Mouse (Mus musculus) midbrain, embryonic 11.5 days (tissue): Measurements from ENCODE around the gene Stt3b. TPM values are rescaled to one million over a fixed set of nuclear protein-coding genes. Genes with fewer than 3 reads are reported as not detected.

Source experiments
- ATAC-seq: fragments of 200-750 bp; cut with Nextera tagmentation; 2 replicates; pipeline ENCODE4 v1.8.0; 2017; ENCODE audit warnings: moderate TSS enrichment, moderate library complexity; ENCODE audit not compliant: low FRiP score
- DNase-seq: peaks from one replicate; pipeline ENCODE4 v3.0.0; 2015; ENCODE audit warnings: low spot score; ENCODE audit errors: missing footprints
- H3K27ac ChIP-seq: fragments of 300-500 bp; sonication (generic); 2 replicates; pipeline ENCODE4 v1.5.1; 2014; ENCODE audit warnings: low read depth, low read length
- H3K27me3 ChIP-seq: fragments of 300-500 bp; sonication (generic); 2 replicates; pipeline ENCODE4 v1.6.1; 2014; ENCODE audit warnings: mild to moderate bottlenecking, low read length, moderate library complexity, mixed read lengths; ENCODE audit not compliant: control insufficient read depth, insufficient read depth
- H3K36me3 ChIP-seq: fragments of 300-500 bp; sonication (generic); 2 replicates; pipeline ENCODE4 v1.6.1; 2014; ENCODE audit warnings: mild to moderate bottlenecking, low read length, moderate library complexity, mixed read lengths; ENCODE audit not compliant: control insufficient read depth, insufficient read depth
- H3K4me1 ChIP-seq: fragments of 300-500 bp; sonication (generic); 2 replicates; pipeline ENCODE4 v1.6.1; 2014; ENCODE audit warnings: low read length; ENCODE audit not compliant: control insufficient read depth, insufficient read depth
- H3K4me2 ChIP-seq: fragments of 300-500 bp; sonication (generic); 2 replicates; pipeline ENCODE4 v1.6.1; 2014; ENCODE audit warnings: mild to moderate bottlenecking, moderate library complexity
- H3K4me3 ChIP-seq: fragments of 300-500 bp; sonication (generic); 2 replicates; pipeline ENCODE4 v1.5.1; 2014; ENCODE audit warnings: low read depth, low read length
- H3K9ac ChIP-seq: fragments of 300-500 bp; sonication (generic); 2 replicates; pipeline ENCODE4 v1.6.1; 2014; ENCODE audit warnings: low read length
- H3K9me3 ChIP-seq: fragments of 300-500 bp; sonication (generic); 2 replicates; pipeline ENCODE4 v1.6.1; 2016; ENCODE audit warnings: low read length; ENCODE audit not compliant: control insufficient read depth
- WGBS: fragments of 180-500 bp; shearing (Covaris S2); extraction: QIAGEN DNeasy Blood & Tissue Kit; methylation state at CpG from one replicate; pipeline ENCODE4 v1.1.7; 2014; 5-methylcytosine and 5-hydroxymethylcytosine counted together
- polyA plus RNA-seq: library from polyadenylated mRNA; unstranded; fragments of >200 nt; fragmentation: Nextera tagmentation; extraction: Ambion mirVana; gene quantifications from 2 replicates; pipeline ENCODE4 v1.2.1, GENCODE M21; 2014

Stt3b gene
- polyA plus RNA-seq, 1 experiment from 2014 or later = 107 TPM

- Histone ChIP-seq H3K27me3 (no peaks in the 10 kb centered on the region), H3K36me3 (0 out of 2 replicates have a peak, but pooled peaks cover 5% of the 10 kb centered on the region)
- no peak for ATAC-seq
Measured at GRCm38 (mm10) chr9:115261456-115261855, 48.8 kb downstream of the Stt3b start.

GRCm38 (mm10) chr9:115260464-115260863 is 49.8 kb downstream of the Stt3b start:
- no peak overlapping the region for H3K4me2 ChIP-seq
- whole genome bisulfite sequencing = 89% methylated on average over 7 of the region's 7 CpGs
- DNase-seq = no peak
- no peak overlapping the region for H3K27ac ChIP-seq
- H3K4me1 ChIP-seq = no peaks in the 10 kb centered on the region
- H3K4me3 ChIP-seq = no peak overlapping the region
- no peaks in the 10 kb centered on the region for H3K9me3 ChIP-seq
- no peak overlapping the region for H3K9ac ChIP-seq
- 0 out of 2 replicates have a peak, but pooled peaks cover under 1% of the 10 kb centered on the region for H3K36me3 ChIP-seq
- H3K27me3 ChIP-seq = no peaks in the 10 kb centered on the region
- no peak for ATAC-seq

More at GRCm38 (mm10) chr9:115261456-115261855, 48.8 kb downstream of the Stt3b start:
- no peak overlapping the region for H3K9ac ChIP-seq
- H3K27ac ChIP-seq = no peak overlapping the region
- no peaks in the 10 kb centered on the region for H3K4me1 ChIP-seq
- no peak for DNase-seq
- no peak overlapping the region for H3K4me3 ChIP-seq
- no peaks in the 10 kb centered on the region for H3K9me3 ChIP-seq
- 88% methylated on average over 8 of the region's 8 CpGs for WGBS
- no peak overlapping the region for H3K4me2 ChIP-seq

DNA sequence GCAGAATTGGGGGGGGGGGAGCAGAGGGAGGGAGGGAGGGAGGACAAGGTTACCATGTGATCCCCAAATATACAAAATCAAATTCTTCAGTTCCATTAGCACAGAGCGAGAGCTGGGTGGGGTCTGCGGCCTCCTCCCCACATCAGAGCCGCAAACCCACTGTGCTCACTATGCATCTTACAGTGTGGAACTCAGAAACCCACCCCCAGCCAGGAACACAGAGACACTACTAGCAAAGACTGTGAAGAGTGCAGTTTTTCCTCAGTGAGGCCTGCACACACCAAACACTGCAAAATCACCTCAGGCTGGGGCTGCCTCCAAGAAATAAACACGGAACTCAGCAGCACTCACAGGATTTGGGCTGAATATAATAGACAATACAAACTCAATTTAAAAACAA is 50.4 kb downstream of the Stt3b start:
- Histone ChIP-seq H3K4me3 (no peak overlapping the region), H3K4me2 (no peak overlapping the region), H3K4me1 (no peaks in the 10 kb centered on the region), H3K9me3 (no peaks in the 10 kb centered on the region), H3K9ac (no peak overlapping the region), H3K27ac (no peak overlapping the region), H3K36me3 (no peaks in the 10 kb centered on the region; the same call in 1 of the 2 replicates), H3K27me3 (no peaks in the 10 kb centered on the region)
- WGBS = 89% methylated on average over 4 of the region's 4 CpGs
- DNase-seq (no peak), ATAC-seq (no peak)

GRCm38 (mm10) chr9:115257733-115258286 is 52.4 kb downstream of the Stt3b start:
- Histone ChIP-seq H3K27ac (no peak overlapping the region), H3K36me3 (peaks cover 3% of the 10 kb centered on the region; the same call in 1 of the 2 replicates), H3K4me3 (no peak overlapping the region), H3K9ac (no peak overlapping the region), H3K4me1 (no peaks in the 10 kb centered on the region), H3K9me3 (no peaks in the 10 kb centered on the region), H3K4me2 (no peak overlapping the region), H3K27me3 (no peaks in the 10 kb centered on the region)
- no peak for ATAC-seq
- no peak for DNase-seq
- 90% methylated on average over 6 of the region's 6 CpGs for WGBS

GRCm38 (mm10) chr9:115249145-115249544 is 61.1 kb downstream of the Stt3b start:
- H3K4me3 ChIP-seq = no peak overlapping the region
- DNase-seq (no peak), ATAC-seq (no peak)
- H3K27ac ChIP-seq = no peak overlapping the region
- no peak overlapping the region for H3K4me2 ChIP-seq
- H3K9me3 ChIP-seq = no peaks in the 10 kb centered on the region
- H3K4me1 ChIP-seq = no peaks in the 10 kb centered on the region
- no peak overlapping the region for H3K9ac ChIP-seq
- peaks cover 22% of the 10 kb centered on the region for H3K36me3 ChIP-seq
- H3K27me3 ChIP-seq = no peaks in the 10 kb centered on the region
- 80% methylated on average over 5 of the region's 5 CpGs for WGBS

DNA sequence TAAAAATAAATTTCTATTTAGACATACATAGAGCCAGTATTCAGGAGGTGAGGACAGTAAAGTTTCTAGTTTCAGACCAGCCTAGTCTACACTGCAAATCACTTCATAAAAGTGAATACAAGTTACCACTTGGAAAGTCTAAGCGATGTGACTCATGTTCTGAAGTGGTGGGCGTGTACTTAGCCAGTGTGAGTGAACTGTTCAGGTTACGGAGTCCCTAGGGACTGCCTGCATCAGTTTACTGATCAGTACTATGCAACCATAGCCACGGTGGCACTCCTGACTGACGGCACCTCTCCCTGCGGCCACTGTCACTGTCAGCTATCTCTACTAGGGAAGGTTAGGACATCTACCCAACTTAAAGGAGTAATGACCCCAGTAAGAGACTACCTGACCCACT is 65.1 kb downstream of the Stt3b start:
- Histone ChIP-seq H3K9ac (no peak overlapping the region), H3K4me2 (no peak overlapping the region), H3K27ac (no peak overlapping the region), H3K9me3 (no peaks in the 10 kb centered on the region), H3K36me3 (peaks cover 28% of the 10 kb centered on the region), H3K4me3 (no peak overlapping the region), H3K27me3 (no peaks in the 10 kb centered on the region), H3K4me1 (no peaks in the 10 kb centered on the region)
- WGBS = 96% methylated on average over 6 of the region's 6 CpGs
- DNase-seq = no peak
- ATAC-seq = no peak

DNA sequence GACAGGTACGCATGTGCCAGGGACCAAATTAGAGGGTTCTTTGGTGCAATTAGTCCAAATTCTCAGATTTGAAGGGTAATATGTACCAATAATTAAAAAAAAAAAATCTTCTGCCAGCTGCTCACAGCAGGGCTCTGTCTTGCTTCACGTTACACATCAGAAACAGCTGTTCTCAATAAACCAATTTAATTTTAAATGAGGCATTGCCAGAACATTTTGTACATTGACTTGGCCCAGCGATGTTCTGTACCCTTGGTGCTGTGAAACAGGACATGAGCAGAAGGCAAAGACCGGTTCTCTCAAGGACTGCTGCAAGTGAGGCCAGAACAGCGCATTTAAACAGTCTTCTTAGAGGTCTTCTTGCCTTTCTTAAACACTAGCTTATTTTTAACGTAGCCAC is 66.6 kb downstream of the Stt3b start:
- H3K9me3 ChIP-seq = no peaks in the 10 kb centered on the region
- H3K27me3 ChIP-seq = no peaks in the 10 kb centered on the region
- no peak overlapping the region for H3K27ac ChIP-seq
- H3K36me3 ChIP-seq = peaks cover 20% of the 10 kb centered on the region
- 93% methylated on average over 6 of the region's 6 CpGs for WGBS
- no peaks in the 10 kb centered on the region for H3K4me1 ChIP-seq
- H3K4me3 ChIP-seq = no peak overlapping the region
- DNase-seq (no peak), ATAC-seq (no peak)
- H3K4me2 ChIP-seq = no peak overlapping the region
- no peak overlapping the region for H3K9ac ChIP-seq

DNA sequence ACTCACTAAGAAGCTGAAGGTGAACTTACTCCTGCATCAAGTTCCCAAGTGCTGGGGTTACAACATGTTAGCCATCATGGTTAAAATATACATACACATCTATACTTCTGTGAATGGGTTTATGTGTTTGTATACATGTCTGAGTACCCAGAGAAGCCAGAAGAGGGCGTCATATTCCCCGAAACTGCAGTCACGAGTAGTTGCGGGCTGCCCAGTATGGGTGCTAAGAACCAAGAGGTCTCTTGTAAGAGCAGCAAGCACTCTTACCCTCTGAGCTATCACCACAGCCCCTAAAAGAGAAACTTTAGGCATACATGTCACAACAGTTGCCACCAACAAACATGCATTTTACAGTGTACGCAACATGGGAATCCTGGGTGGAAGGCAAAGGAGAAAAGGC is 70.4 kb downstream of the Stt3b start:
- WGBS = 96% methylated on average over 5 of the region's 5 CpGs
- Histone ChIP-seq H3K9ac (no peak overlapping the region), H3K27me3 (no peaks in the 10 kb centered on the region), H3K4me3 (no peak overlapping the region), H3K27ac (no peak overlapping the region), H3K4me2 (no peak overlapping the region), H3K9me3 (no peaks in the 10 kb centered on the region), H3K4me1 (no peaks in the 10 kb centered on the region), H3K36me3 (peaks cover 18% of the 10 kb centered on the region)
- DNase-seq = peak; percentile 65
- ATAC-seq = no peak

GRCm38 (mm10) chr9:115237943-115238342 is 72.3 kb downstream of the Stt3b start:
- ATAC-seq = no peak
- H3K27ac ChIP-seq = no peak overlapping the region
- H3K4me3 ChIP-seq = no peak overlapping the region
- H3K4me1 ChIP-seq = no peaks in the 10 kb centered on the region
- H3K9ac ChIP-seq = no peak overlapping the region
- H3K36me3 ChIP-seq = peaks cover 14% of the 10 kb centered on the region
- peak; percentile 19 for DNase-seq
- H3K27me3 ChIP-seq = no peaks in the 10 kb centered on the region
- H3K4me2 ChIP-seq = no peak overlapping the region
- no peaks in the 10 kb centered on the region for H3K9me3 ChIP-seq
